Mouse (Mus musculus): ENCODE results near the gene Tmeff1.

- no peak for TF ChIP-seq CTCF (conservative IDR thresholded peaks at IDR 0.05; ENCODE audit: low read length)
- TF ChIP-seq NANOG (IDR thresholded peaks at IDR 0.05; ENCODE audit: borderline replicate concordance, low read length), result no peak
- no peak for TF ChIP-seq POU5F1 (IDR thresholded peaks at IDR 0.05; ENCODE audit: borderline replicate concordance, low read length)
These were observed 87.9 kb downstream of the Tmeff1 start for GRCm38 (mm10) chr4:48672915-48673314.
